Mouse (Mus musculus) MEL (cell line): Measurements from ENCODE around the gene Cacng1. TPM values are rescaled to one million over a fixed set of nuclear protein-coding genes. Genes with fewer than 3 reads are reported as not detected.
A peak's percentile ranks its signal among the peaks of the same experiment; 100 is the strongest.

ENCODE experiments used
- DNase-seq: peaks from one replicate; pipeline ENCODE4 v3.0.0; 2011; ENCODE audit warnings: low read depth, low spot score
- H3K27ac ChIP-seq: 2 replicates; pipeline ENCODE4 v1.5.1; 2012; ENCODE audit warnings: low read depth, mild to moderate bottlenecking, control low read depth, low read length, moderate library complexity; ENCODE audit not compliant: control insufficient read depth
- H3K27me3 ChIP-seq, 2 experiments: fragments of 150-350 bp in 1 of 2; sonication (generic) in 1 of 2; 2 replicates each; pipeline ENCODE4 v1.6.1; 2012; ENCODE audit warnings: low read length in 2 of 2, mild to moderate bottlenecking in 2 of 2, improper control_type of control experiment in 1 of 2, moderate library complexity in 1 of 2; ENCODE audit not compliant: insufficient read depth in 2 of 2, control insufficient read depth in 1 of 2
- H3K36me3 ChIP-seq, 2 experiments: 2 replicates each; pipeline ENCODE4 v1.6.1; 2012 to 2014; ENCODE audit warnings: low read length in 2 of 2, improper control_type of control experiment in 1 of 2, inconsistent platforms in 1 of 2, mild to moderate bottlenecking in 1 of 2; ENCODE audit not compliant: insufficient read depth in 2 of 2, control insufficient read depth in 1 of 2
- H3K4me1 ChIP-seq, 2 experiments: fragments of 150-350 bp in 1 of 2; sonication (generic) in 1 of 2; 2 replicates each; pipeline ENCODE4 v1.6.1; 2012; ENCODE audit warnings: low read length in 2 of 2, improper control_type of control experiment in 1 of 2, mild to moderate bottlenecking in 1 of 2; ENCODE audit not compliant: insufficient read depth in 2 of 2, control insufficient read depth in 1 of 2
- H3K4me3 ChIP-seq, 2 experiments: fragments of 150-350 bp in 1 of 2; sonication (generic) in 1 of 2; 2 replicates each; pipeline ENCODE4 v1.5.1; 2012; ENCODE audit warnings: low read depth in 2 of 2, low read length in 2 of 2, mild to moderate bottlenecking in 2 of 2, moderate library complexity in 2 of 2, control low read depth in 1 of 2, improper control_type of control experiment in 1 of 2; ENCODE audit not compliant: control insufficient read depth in 1 of 2, insufficient read depth in 1 of 2
- H3K79me2 ChIP-seq: 2 replicates; pipeline ENCODE4 v1.6.1; 2012; ENCODE audit warnings: mild to moderate bottlenecking, low read length, moderate library complexity; ENCODE audit not compliant: control insufficient read depth, poor library complexity, insufficient read depth
- H3K9ac ChIP-seq: 2 replicates; pipeline ENCODE4 v1.6.1; 2012; ENCODE audit warnings: low read depth, mild to moderate bottlenecking, control low read depth, low read length, moderate library complexity; ENCODE audit not compliant: control insufficient read depth, poor library complexity, severe bottlenecking
- H3K9me3 ChIP-seq: fragments of 150-350 bp; sonication (generic); replicated peaks from 2 replicates; pipeline ENCODE4 v1.6.1; 2012; ENCODE audit warnings: mild to moderate bottlenecking, low read length, improper control_type of control experiment, moderate library complexity; ENCODE audit not compliant: insufficient read depth
- CHD1 ChIP-seq: IDR thresholded peaks from 2 replicates; pipeline ENCODE4 v1.6.1; 2012; ENCODE audit warnings: low read depth, mild to moderate bottlenecking, inconsistent platforms, low read length, improper control_type of control experiment
- CHD2 ChIP-seq: IDR thresholded peaks from 2 replicates; pipeline ENCODE4 v1.6.1; 2011; ENCODE audit warnings: low read length, improper control_type of control experiment
- GABPA ChIP-seq: IDR thresholded peaks from 2 replicates; pipeline ENCODE4 v1.6.1; 2012; ENCODE audit warnings: low read depth, mild to moderate bottlenecking, inconsistent platforms, low read length, improper control_type of control experiment, moderate library complexity
- GATA1 ChIP-seq: IDR thresholded peaks from 2 replicates; pipeline ENCODE4 v1.6.1; 2011; ENCODE audit warnings: low read depth, low read length, improper control_type of control experiment
- JUND ChIP-seq: IDR thresholded peaks from 2 replicates; pipeline ENCODE4 v1.6.1; 2011; ENCODE audit warnings: low read depth, mild to moderate bottlenecking, improper control_type of control experiment, low read length
- KAT2A ChIP-seq: conservative IDR thresholded peaks from 2 replicates; pipeline ENCODE4 v1.6.1; 2012; ENCODE audit warnings: low read depth, low read length, improper control_type of control experiment, inconsistent platforms
- MAX ChIP-seq: IDR thresholded peaks from 2 replicates; pipeline ENCODE4 v1.6.1; 2011; ENCODE audit warnings: low read length, improper control_type of control experiment
- MEF2A ChIP-seq: IDR thresholded peaks from 2 replicates; pipeline ENCODE4 v1.6.1; 2014; ENCODE audit warnings: low read depth, mild to moderate bottlenecking, inconsistent platforms, low read length, improper control_type of control experiment; ENCODE audit not compliant: poor library complexity, insufficient replicate concordance, severe bottlenecking; ENCODE audit errors: extremely low read depth
- MXI1 ChIP-seq: IDR thresholded peaks from 2 replicates; pipeline ENCODE4 v1.6.1; 2011; ENCODE audit warnings: mild to moderate bottlenecking, low read depth, low read length, improper control_type of control experiment
- MYB ChIP-seq: IDR thresholded peaks from 2 replicates; pipeline ENCODE4 v1.6.1; 2011; ENCODE audit warnings: mild to moderate bottlenecking, low read depth, low read length, improper control_type of control experiment
- MYC ChIP-seq: IDR thresholded peaks from 2 replicates; pipeline ENCODE4 v1.6.1; 2011; ENCODE audit warnings: low read depth, mild to moderate bottlenecking, low read length, improper control_type of control experiment, moderate library complexity
- NELFE ChIP-seq: IDR thresholded peaks from 2 replicates; pipeline ENCODE4 v1.6.1; 2011; ENCODE audit warnings: low read depth, low read length, improper control_type of control experiment
- NRF1 ChIP-seq: IDR thresholded peaks from 2 replicates; pipeline ENCODE4 v1.6.1; 2014; ENCODE audit warnings: low read depth, mild to moderate bottlenecking, inconsistent platforms, low read length, improper control_type of control experiment, moderate library complexity; ENCODE audit not compliant: poor library complexity, insufficient read depth, severe bottlenecking
- POLR2A ChIP-seq, 2 experiments: IDR thresholded peaks; 2 replicates each; pipeline ENCODE4 v1.6.1; 2011 to 2012; ENCODE audit warnings: low read length in 2 of 2, mild to moderate bottlenecking in 2 of 2, control low read depth in 1 of 2, improper control_type of control experiment in 1 of 2, low read depth in 1 of 2, moderate library complexity in 1 of 2; ENCODE audit not compliant: control insufficient read depth in 1 of 2, insufficient read depth in 1 of 2, poor library complexity in 1 of 2
- POLR2AphosphoS2 ChIP-seq: IDR thresholded peaks from 2 replicates; pipeline ENCODE4 v1.6.1; 2011; ENCODE audit warnings: low read length, improper control_type of control experiment
- POLR2AphosphoS5 ChIP-seq: IDR thresholded peaks from 2 replicates; pipeline ENCODE4 v1.6.1; 2012; ENCODE audit warnings: low read depth, borderline replicate concordance, mild to moderate bottlenecking, inconsistent platforms, low read length, moderate library complexity, mixed read lengths
- RCOR1 ChIP-seq: IDR thresholded peaks from 2 replicates; pipeline ENCODE4 v1.6.1; 2012; ENCODE audit warnings: low read depth, mild to moderate bottlenecking, inconsistent platforms, low read length, improper control_type of control experiment
- SMC3 ChIP-seq: IDR thresholded peaks from 2 replicates; pipeline ENCODE4 v1.6.1; 2011; ENCODE audit warnings: low read depth, low read length, improper control_type of control experiment
- TAL1 ChIP-seq: IDR thresholded peaks from 2 replicates; pipeline ENCODE4 v1.6.1; 2012; ENCODE audit warnings: mild to moderate bottlenecking, inconsistent platforms, low read length, moderate library complexity, mixed read lengths
- TBP ChIP-seq: IDR thresholded peaks from 2 replicates; pipeline ENCODE4 v1.8.0; 2011; ENCODE audit warnings: low read depth, low read length, improper control_type of control experiment
- TCF12 ChIP-seq: IDR thresholded peaks from 2 replicates; pipeline ENCODE4 v1.6.1; 2014; ENCODE audit warnings: low read depth, mild to moderate bottlenecking, inconsistent platforms, low read length, improper control_type of control experiment, moderate library complexity
- ZNF384 ChIP-seq: IDR thresholded peaks from 2 replicates; pipeline ENCODE4 v1.6.1; 2012; ENCODE audit warnings: low read depth, mild to moderate bottlenecking, inconsistent platforms, low read length, improper control_type of control experiment
- polyA plus RNA-seq, 2 experiments: library from polyadenylated mRNA; stranded (reverse) in 1 of 2; unstranded in 1 of 2; fragments of >175 nt in 1 of 2; fragments of >200 nt in 1 of 2; gene quantifications; 2 replicates each; pipeline versions ENCODE4 v1.2.1 to v1.2.4; 2012; ENCODE audit warnings: low replicate concordance in 2 of 2, low read depth in 1 of 2; ENCODE audit not compliant: insufficient read length in 2 of 2, insufficient read depth in 1 of 2, missing spikeins in 1 of 2
- total RNA-seq: library from RNA; depleted of rRNA; stranded (reverse); fragments of 300-350 nt; gene quantifications from 2 replicates; pipeline ENCODE4 v1.2.3, GENCODE M21; 2012

The Cacng1 gene
- total and polyA plus RNA-seq, 3 experiments: not detected

DNA sequence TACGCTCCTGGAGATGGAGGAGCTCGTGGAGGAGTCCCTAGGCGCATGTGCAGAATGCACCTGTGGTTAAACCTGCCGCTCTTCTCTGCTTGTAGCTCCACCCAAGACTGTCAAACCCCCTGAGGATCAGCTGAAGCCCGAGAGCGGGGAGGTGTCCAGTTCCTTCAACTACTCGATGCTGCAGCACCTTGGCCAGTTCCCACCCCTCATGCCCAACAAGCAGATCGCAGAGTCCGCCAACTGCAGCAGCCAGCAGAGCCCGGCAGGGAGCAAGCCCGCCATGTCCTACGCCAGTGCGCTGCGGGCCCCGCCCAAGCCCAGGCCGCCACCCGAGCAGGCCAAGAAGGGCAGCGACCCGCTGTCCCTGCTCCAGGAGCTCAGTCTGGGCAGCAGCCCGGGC lies 30.0 kb downstream of the Cacng1 start:
- Histone ChIP-seq H3K4me1 (peaks cover 11 to 15% of the 10 kb centered on the region in 2 experiments), H3K4me3 (no peak overlapping the region), H3K36me3 (peaks cover 0 to 18% of the 10 kb centered on the region in 2 experiments; a peak in 3 of 4 replicates), H3K27ac (no peak overlapping the region), H3K27me3 (no peaks in the 10 kb centered on the region), H3K79me2 (no peaks in the 10 kb centered on the region), H3K9me3 (no peaks in the 10 kb centered on the region), H3K9ac (no peak overlapping the region)
- TF ChIP-seq NRF1 (no peak), GABPA (no peak), MAX (no peak), MEF2A (no peak), POLR2AphosphoS5 (no peak), POLR2A (IDR thresholded peaks at IDR 0.05; ENCODE audit: control insufficient read depth in 1 of 2, insufficient read depth in 1 of 2, low read depth in 1 of 2, low read length in 2 of 2, poor library complexity in 1 of 2) (no peak), JUND (no peak), POLR2AphosphoS2 (no peak), TBP (no peak)
- no peak for DNase-seq

DNA sequence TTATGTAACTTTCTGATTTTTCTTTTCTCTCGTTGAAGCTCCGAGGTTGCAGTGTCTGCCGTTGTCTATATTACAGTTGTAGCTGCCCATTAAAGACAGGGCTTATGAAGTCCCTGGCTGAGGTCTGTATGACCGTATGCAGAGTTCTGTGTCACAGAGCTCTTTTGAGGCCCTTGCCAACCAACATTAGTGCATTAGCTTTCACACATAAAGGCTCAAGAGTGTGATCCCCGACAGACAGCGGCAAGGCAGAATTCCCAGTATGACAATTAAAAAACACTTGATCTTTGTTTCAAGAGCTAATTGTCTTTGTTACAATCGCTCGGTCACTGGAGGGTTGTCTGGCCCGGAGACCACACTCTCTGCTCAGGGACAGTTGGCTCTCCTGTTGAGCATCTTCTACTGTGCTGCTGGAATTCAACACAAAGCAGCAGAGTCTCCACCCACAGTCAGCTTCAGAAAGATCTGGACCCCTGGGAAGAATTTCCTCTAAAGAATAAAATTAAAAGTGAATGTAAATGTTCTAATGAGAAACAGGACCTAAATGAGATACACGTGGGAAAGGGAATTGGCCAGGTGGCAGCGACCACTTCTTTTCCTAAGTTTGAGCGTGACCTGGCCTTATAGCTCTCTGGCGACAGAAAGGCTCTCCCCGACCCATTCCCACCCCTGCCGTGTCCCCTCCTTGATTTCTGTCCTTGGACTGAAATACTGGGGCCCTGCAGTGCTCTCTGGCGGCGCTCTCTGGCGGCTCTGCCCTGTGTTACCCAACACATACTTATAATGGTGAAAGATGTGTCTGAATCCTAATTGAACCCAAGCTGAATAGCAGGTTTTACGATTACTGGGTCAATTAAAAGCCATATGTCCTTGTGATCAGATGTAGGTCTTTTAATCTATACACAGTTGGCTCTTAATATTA lies 32.5 kb downstream of the Cacng1 start:
- Histone ChIP-seq H3K4me3 (no peak overlapping the region), H3K27me3 (no peaks in the 10 kb centered on the region), H3K36me3 (peaks cover 0 to 18% of the 10 kb centered on the region in 2 experiments), H3K79me2 (no peaks in the 10 kb centered on the region), H3K9ac (no peak overlapping the region), H3K4me1 (peaks cover 13 to 15% of the 10 kb centered on the region in 2 experiments), H3K27ac (no peak overlapping the region), H3K9me3 (no peaks in the 10 kb centered on the region)
- no peak for DNase-seq
- TF ChIP-seq MYC: no peak
- TF ChIP-seq GABPA: no peak

DNA sequence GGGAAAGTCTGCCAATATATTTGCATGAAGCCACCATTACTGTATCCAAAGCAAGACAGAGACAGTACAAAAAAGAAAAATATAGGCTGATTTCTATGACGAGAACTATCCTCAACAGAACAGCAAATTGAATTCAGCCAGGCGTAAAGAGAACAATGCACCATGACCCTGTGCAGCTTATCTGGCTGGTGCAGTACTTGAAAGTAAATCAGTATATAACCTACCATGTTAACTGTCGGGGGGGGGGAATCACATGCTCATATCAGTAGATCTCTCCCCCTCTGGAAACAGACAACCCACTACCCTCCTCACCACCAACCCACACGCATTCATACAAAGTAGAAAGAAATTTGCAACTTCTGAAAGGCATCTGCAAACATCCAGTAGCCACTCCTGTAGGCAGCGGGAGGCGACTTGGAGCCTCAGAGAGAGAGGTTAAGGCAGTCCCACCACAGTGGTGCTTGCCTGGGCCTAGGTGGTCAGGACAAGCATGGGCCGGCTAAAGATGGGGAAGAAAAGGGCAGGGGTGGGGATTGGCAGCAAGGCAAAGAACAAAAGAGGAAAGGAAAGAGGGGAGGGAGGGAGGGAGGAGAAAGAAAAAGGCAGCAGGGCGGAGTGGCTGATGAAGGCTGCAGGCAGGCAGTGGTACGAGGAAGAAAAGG lies 33.5 kb downstream of the Cacng1 start:
- Histone ChIP-seq H3K9me3 (no peaks in the 10 kb centered on the region), H3K27me3 (no peaks in the 10 kb centered on the region), H3K79me2 (no peaks in the 10 kb centered on the region), H3K9ac (no peak overlapping the region), H3K4me1 (peaks cover 13 to 15% of the 10 kb centered on the region in 2 experiments), H3K4me3 (no peak overlapping the region), H3K27ac (peak overlapping the region; percentile 31; the same call in 1 of the 2 replicates), H3K36me3 (peaks cover 0 to 18% of the 10 kb centered on the region in 2 experiments)
- DNase-seq: peak; percentile 75
- TF ChIP-seq TAL1 (peak; percentile 61), TCF12 (peak; percentile 76), ZNF384 (no peak), NELFE (no peak), GATA1 (peak; percentile 84), POLR2A (IDR thresholded peaks at IDR 0.05; ENCODE audit: control insufficient read depth in 1 of 2, insufficient read depth in 1 of 2, low read depth in 1 of 2, low read length in 2 of 2, poor library complexity in 1 of 2) (no peak), RCOR1 (peak; percentile 95), MXI1 (no peak), CHD2 (no peak; the same call in 1 of the 2 replicates), KAT2A (no peak; the same call in 1 of the 2 replicates), SMC3 (no peak), JUND (no peak), NRF1 (no peak), GABPA (no peak), POLR2AphosphoS5 (no peak), CHD1 (no peak), POLR2AphosphoS2 (no peak), MYB (0 out of 2 replicates have a peak, but pooled peaks have one; percentile 48)
